Mouse (Mus musculus) bone marrow, adult 2 months (tissue): ENCODE data around the gene Lrrn3. TPM values are rescaled to one million over a fixed set of nuclear protein-coding genes. Genes with fewer than 3 reads are reported as not detected.
A peak's percentile ranks its signal among the peaks of the same experiment; 100 is the strongest.

Experiments
- H3K27ac ChIP-seq: fragments of 200-500 bp; 2 replicates; pipeline ENCODE4 v1.5.1; 2012; ENCODE audit warnings: low read depth, mild to moderate bottlenecking, control low read depth, inconsistent platforms, low read length; ENCODE audit not compliant: control insufficient read depth, poor library complexity, insufficient read depth
- H3K4me1 ChIP-seq: fragments of 200-500 bp; 2 replicates; pipeline ENCODE4 v1.6.1; 2011; ENCODE audit warnings: low read length; ENCODE audit not compliant: control insufficient read depth, insufficient read depth
- H3K4me3 ChIP-seq: fragments of 200-500 bp; replicated peaks from 2 replicates; pipeline ENCODE3; 2011; ENCODE audit warnings: mild to moderate bottlenecking, low read depth, low read length, control low read depth; ENCODE audit not compliant: control insufficient read depth
- CTCF ChIP-seq: fragments of 200-500 bp; IDR thresholded peaks from 2 replicates; pipeline ENCODE4 v1.5.1; 2011; ENCODE audit warnings: low read length, control low read depth; ENCODE audit not compliant: control insufficient read depth, insufficient read depth
- POLR2A ChIP-seq: fragments of 200-500 bp; IDR thresholded peaks from 2 replicates; pipeline ENCODE4 v1.6.1; 2011; ENCODE audit warnings: low read depth, mild to moderate bottlenecking, control low read depth, low read length, borderline replicate concordance; ENCODE audit not compliant: control insufficient read depth
- WGBS: fragments of 180-500 bp; shearing (Covaris S2); methylation state at CpG from one replicate; pipeline ENCODE4 v1.1.7; 2018; 5-methylcytosine and 5-hydroxymethylcytosine counted together
- polyA plus RNA-seq: library from polyadenylated mRNA; stranded (reverse); fragments of >200 nt; gene quantifications from 2 replicates; pipeline ENCODE4 v1.2.4, GENCODE M21; 2011; ENCODE audit warnings: low replicate concordance; ENCODE audit not compliant: missing spikeins, insufficient read depth, insufficient read length

Lrrn3 gene
- polyA plus RNA-seq, 1 experiment = 1.8 TPM

GRCm38 (mm10) chr12:41500049-41500820, 14.0 kb upstream of the Lrrn3 start:
- Histone ChIP-seq H3K27ac (no peak overlapping the region), H3K4me3 (no peak overlapping the region), H3K4me1 (no peaks in the 10 kb centered on the region)
- TF ChIP-seq CTCF = no peak
- TF ChIP-seq POLR2A = no peak
- WGBS = 35% methylated on average over 9 of the region's 9 CpGs

GRCm38 (mm10) chr12:41494620-41495019, 8.4 kb upstream of the Lrrn3 start:
- Histone ChIP-seq H3K27ac (no peak overlapping the region), H3K4me3 (no peak overlapping the region), H3K4me1 (no peaks in the 10 kb centered on the region)
- TF ChIP-seq CTCF (0 out of 2 replicates have a peak, but pooled peaks have one; percentile 5), POLR2A (no peak)
- 42% methylated on average over 10 of the region's 10 CpGs for WGBS

DNA sequence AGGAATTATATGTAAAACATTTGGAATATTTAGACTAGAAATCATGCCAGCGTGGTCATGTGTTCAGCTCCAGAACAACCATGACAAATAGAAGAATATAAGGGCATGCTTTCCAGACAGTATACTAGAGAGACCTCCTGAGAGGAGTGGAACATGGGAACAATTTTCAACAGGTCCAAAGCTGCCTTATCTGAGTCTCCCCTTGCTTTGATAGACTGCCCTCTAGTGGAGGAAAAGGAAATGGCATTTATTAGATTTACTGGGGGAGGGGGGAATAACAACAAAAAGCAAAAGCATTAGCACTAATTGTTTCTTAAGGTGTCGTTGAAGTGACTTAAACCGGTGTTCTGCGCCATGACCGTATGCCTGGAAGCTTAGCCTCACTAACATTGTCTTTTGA, 774 bp upstream of the Lrrn3 start:
- no peak overlapping the region for H3K4me3 ChIP-seq
- TF ChIP-seq CTCF (peak; percentile 29; the same call in 1 of the 2 replicates), POLR2A (no peak)
- WGBS = 33% methylated on average over 5 of the region's 5 CpGs
- no peaks in the 10 kb centered on the region for H3K4me1 ChIP-seq
- H3K27ac ChIP-seq = no peak overlapping the region

GRCm38 (mm10) chr12:41485512-41486215, 567 bp downstream of the Lrrn3 start:
- 8% methylated on average over 12 of the region's 12 CpGs for WGBS
- TF ChIP-seq POLR2A = no peak
- TF ChIP-seq CTCF = no peak
- no peaks in the 10 kb centered on the region for H3K4me1 ChIP-seq
- H3K27ac ChIP-seq = no peak overlapping the region
- H3K4me3 ChIP-seq = peak overlapping the region; percentile 32

DNA sequence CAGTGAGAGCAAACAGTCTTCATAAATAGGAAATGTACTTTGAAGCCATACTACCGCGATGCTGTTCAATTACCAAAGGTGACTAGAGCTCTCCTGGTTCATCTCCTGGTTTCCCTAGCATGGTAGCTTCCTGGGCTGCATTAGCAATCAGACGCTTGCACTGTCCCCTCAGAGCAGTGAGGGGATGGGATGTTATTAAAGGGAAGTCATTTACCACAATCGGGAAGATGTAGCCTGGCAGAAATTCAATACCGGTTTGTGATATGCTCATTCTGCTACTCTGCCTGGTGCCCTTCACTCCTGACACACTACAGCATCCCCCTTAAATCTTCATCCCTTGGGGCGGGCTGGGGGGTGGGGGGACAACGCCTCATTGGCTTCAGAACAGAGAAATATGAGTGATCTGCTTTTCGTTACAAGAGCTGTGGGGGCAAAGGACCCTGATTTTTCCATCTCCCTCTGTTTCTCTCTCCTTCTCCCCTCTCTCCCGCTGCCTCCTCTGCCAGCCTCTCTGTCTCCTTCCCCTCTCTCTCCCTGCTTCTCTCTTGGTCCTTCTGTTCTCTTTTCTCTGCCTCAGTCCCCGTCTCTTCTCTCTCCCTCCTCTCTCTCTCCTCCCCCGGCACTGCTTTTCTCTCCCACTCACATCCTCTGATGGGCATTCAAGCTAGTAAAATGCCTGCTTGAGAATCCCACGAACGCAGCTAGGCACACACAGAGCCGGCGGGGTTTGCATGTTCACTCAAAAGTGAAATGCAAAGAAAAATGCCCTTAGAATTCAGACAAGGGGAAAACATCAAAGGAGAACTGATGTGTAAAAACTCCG, 1.3 kb downstream of the Lrrn3 start:
- TF ChIP-seq CTCF (no peak), POLR2A (no peak)
- no peaks in the 10 kb centered on the region for H3K4me1 ChIP-seq
- no peak overlapping the region for H3K4me3 ChIP-seq
- 9% methylated on average over 16 of the region's 16 CpGs for WGBS
- no peak overlapping the region for H3K27ac ChIP-seq

- Histone ChIP-seq H3K27ac (no peak overlapping the region), H3K4me3 (peak overlapping the region; percentile 37), H3K4me1 (no peaks in the 10 kb centered on the region)
- 5% methylated on average over 23 of the region's 23 CpGs for WGBS
- TF ChIP-seq CTCF (no peak), POLR2A (no peak)
Observed at GRCm38 (mm10) chr12:41483593-41484451, 2.4 kb downstream of the Lrrn3 start.

GRCm38 (mm10) chr12:41483091-41483592, 3.1 kb downstream of the Lrrn3 start:
- no peak overlapping the region for H3K4me3 ChIP-seq
- TF ChIP-seq POLR2A (no peak), CTCF (no peak)
- no peak overlapping the region for H3K27ac ChIP-seq
- H3K4me1 ChIP-seq = no peaks in the 10 kb centered on the region
- WGBS = 68% methylated on average over 5 of the region's 5 CpGs
